Mouse (Mus musculus) liver, postnatal 0 days (tissue): ENCODE measurements at regions not wholly inside any gene's neighbourhood (a gene's known extent, or its start where the extent isn't known, plus 50 kb on each side); places are given as distances from the start of the nearest gene placed in this dataset.

Source experiments
- ATAC-seq: fragments of 200-750 bp; cut with Nextera tagmentation; 2 replicates; pipeline ENCODE4 v1.8.0; 2017; ENCODE audit warnings: mild to moderate bottlenecking, moderate library complexity
- DNase-seq: peaks from one replicate; pipeline ENCODE4 v3.0.0-alpha.2; 2016
- H3K27ac ChIP-seq: fragments of 300-500 bp; sonication (generic); 2 replicates; pipeline ENCODE4 v1.5.1; 2014; ENCODE audit warnings: antibody characterized with exemption, moderate library complexity, mild to moderate bottlenecking, low read depth
- H3K27me3 ChIP-seq: fragments of 300-500 bp; sonication (generic); 2 replicates; pipeline ENCODE4 v1.6.1; 2014; ENCODE audit warnings: low read length, control low read depth, mixed read lengths; ENCODE audit not compliant: insufficient read depth
- H3K36me3 ChIP-seq: fragments of 300-500 bp; sonication (generic); replicated peaks from 2 replicates; pipeline ENCODE4 v1.6.1; 2014; ENCODE audit warnings: mild to moderate bottlenecking, control low read depth, low read length, moderate library complexity, mixed read lengths; ENCODE audit not compliant: insufficient read depth
- H3K4me1 ChIP-seq: fragments of 300-500 bp; sonication (generic); 2 replicates; pipeline ENCODE4 v1.6.1; 2014; ENCODE audit warnings: antibody characterized with exemption, mild to moderate bottlenecking, control low read depth; ENCODE audit not compliant: insufficient read depth
- H3K4me2 ChIP-seq: fragments of 300-500 bp; sonication (generic); 2 replicates; pipeline ENCODE4 v1.6.1; 2014; ENCODE audit warnings: low read depth, mild to moderate bottlenecking, low read length, moderate library complexity, mixed read lengths
- H3K4me3 ChIP-seq: fragments of 300-500 bp; sonication (generic); 2 replicates; pipeline ENCODE4 v1.5.1; 2014; ENCODE audit warnings: low read depth, low read length
- H3K9ac ChIP-seq: fragments of 300-500 bp; sonication (generic); replicated peaks from 2 replicates; pipeline ENCODE4 v1.6.1; 2014; ENCODE audit warnings: mild to moderate bottlenecking, moderate library complexity
- H3K9me3 ChIP-seq: fragments of 300-500 bp; sonication (generic); 2 replicates; pipeline ENCODE4 v1.6.1; 2016; ENCODE audit warnings: mild to moderate bottlenecking, control low read depth, low read length, mixed read lengths
- CTCF ChIP-seq: sonication (generic); IDR thresholded peaks from 2 replicates; pipeline ENCODE4 v1.5.1; 2016; ENCODE audit warnings: antibody characterized with exemption, low read depth
- EP300 ChIP-seq: IDR thresholded peaks from 2 replicates; pipeline ENCODE4 v1.6.1; 2016; ENCODE audit warnings: antibody characterized with exemption, low read depth, mild to moderate bottlenecking
- WGBS: fragments of 180-500 bp; shearing (Covaris S2); extraction: QIAGEN DNeasy Blood & Tissue Kit; methylation state at CpG from one replicate; pipeline ENCODE4 v1.1.7; 2014; ENCODE audit not compliant: insufficient replicate concordance; 5-methylcytosine and 5-hydroxymethylcytosine counted together

DNA sequence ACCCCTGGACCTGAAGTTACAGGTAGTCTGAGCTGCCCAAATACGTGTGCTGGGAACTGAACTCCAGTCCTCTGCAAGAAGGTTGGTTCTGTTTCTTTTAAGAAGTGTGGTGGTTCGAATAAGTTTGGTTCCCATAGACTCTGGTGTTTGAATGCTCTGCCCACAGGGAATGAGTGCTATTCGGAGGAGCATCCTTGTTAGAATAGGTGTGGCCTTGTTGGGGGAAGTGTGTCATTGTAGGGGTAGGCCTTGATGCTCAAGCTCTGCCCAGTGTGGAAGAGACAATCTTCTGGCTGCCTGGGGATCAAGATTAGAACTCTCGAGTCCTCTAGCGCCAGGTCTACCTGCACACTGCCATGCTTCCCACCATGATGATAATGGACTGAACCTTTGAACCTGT is 83.6 kb upstream of the Spaca7 start:
- H3K9ac ChIP-seq, result no peak overlapping the region
- ATAC-seq, result no peak
- no peak overlapping the region for H3K4me3 ChIP-seq
- no peaks in the 10 kb centered on the region for H3K9me3 ChIP-seq
- WGBS, result 76% methylated on average over 5 of the region's 5 CpGs
- H3K27ac ChIP-seq, result no peak overlapping the region
- no peaks in the 10 kb centered on the region for H3K27me3 ChIP-seq
- no peaks in the 10 kb centered on the region for H3K36me3 ChIP-seq
- no peak overlapping the region for H3K4me2 ChIP-seq
- no peaks in the 10 kb centered on the region for H3K4me1 ChIP-seq
- no peak for TF ChIP-seq EP300
- TF ChIP-seq CTCF, result no peak
- no peak for DNase-seq

DNA sequence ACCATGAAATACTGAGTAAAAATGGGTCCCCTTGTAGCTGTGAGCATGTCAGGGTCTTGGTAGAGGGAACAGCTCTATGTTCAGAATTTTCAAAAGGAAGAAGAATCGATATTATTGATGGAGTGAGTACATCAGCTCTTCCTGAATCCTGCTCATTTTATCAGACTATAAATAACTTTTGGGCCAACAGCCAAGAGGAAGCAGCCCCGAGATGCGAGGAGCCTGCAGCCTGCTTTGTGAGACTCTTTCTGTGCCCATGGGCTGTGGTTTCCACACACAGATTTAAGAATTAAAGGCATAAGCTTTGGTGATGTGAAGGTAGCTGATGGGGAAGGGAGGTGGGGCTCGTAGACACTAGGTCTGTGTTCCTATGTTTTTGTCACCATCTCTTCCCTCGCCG is 81.4 kb upstream of the Spaca7 start:
- DNase-seq, result no peak
- H3K27me3 ChIP-seq, result no peaks in the 10 kb centered on the region
- no peak for ATAC-seq
- H3K4me1 ChIP-seq, result no peaks in the 10 kb centered on the region
- H3K9me3 ChIP-seq, result no peaks in the 10 kb centered on the region
- no peak for TF ChIP-seq CTCF
- no peak for TF ChIP-seq EP300
- no peaks in the 10 kb centered on the region for H3K36me3 ChIP-seq
- WGBS, result 53% methylated on average over 6 of the region's 6 CpGs
- H3K4me3 ChIP-seq, result no peak overlapping the region
- H3K27ac ChIP-seq, result no peak overlapping the region
- no peak overlapping the region for H3K4me2 ChIP-seq
- H3K9ac ChIP-seq, result no peak overlapping the region

DNA sequence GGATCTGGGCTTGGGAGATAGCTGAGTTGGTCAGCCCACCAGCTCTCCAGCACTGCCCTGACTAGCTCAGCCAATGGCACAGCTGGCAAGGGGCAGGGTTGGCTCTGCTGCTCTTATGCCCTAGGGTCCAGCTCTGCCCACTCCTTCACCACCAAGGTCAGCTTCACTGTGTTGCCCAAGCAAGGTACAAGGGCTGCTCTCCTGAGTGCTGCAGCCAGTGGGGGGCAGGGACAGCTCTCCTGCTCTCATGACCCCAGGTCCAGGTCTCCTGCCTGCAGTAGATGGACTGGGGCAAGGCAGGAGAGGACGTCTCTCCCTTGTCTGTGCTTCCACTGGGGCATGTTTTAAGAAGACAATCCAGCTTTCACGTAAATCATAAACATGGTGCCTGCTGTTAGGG is 80.4 kb upstream of the Spaca7 start:
- Histone ChIP-seq H3K27ac (no peak overlapping the region), H3K4me2 (no peak overlapping the region), H3K9ac (no peak overlapping the region), H3K27me3 (0 out of 2 replicates have a peak, but pooled peaks cover 6% of the 10 kb centered on the region), H3K36me3 (no peaks in the 10 kb centered on the region), H3K4me3 (no peak overlapping the region), H3K4me1 (no peaks in the 10 kb centered on the region), H3K9me3 (no peaks in the 10 kb centered on the region)
- no peak for TF ChIP-seq EP300
- TF ChIP-seq CTCF, result no peak
- DNase-seq (no peak), ATAC-seq (no peak)
- WGBS, result 56% methylated on average over 2 of the region's 2 CpGs

DNA sequence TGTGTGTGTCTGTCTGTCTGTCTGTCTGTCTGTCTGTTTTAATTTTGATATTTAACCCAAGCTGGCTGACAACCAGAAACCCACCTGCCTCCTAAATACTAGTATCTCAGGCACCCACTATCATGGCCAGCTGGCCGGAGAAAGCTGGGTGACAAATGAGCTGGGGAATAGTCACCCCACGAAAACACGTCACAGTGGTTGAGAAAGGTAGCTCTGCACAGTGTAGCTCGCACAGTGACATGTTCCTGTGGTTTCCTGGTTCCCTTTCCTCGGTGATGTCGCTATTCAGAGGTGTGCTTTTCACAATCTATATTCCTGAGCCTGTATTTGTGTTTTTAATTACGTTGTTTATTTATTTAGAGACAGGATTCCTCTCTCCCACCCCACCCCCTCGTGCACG is 78.3 kb upstream of the Spaca7 start:
- H3K36me3 ChIP-seq, result no peaks in the 10 kb centered on the region
- H3K4me1 ChIP-seq, result no peaks in the 10 kb centered on the region
- H3K27ac ChIP-seq, result no peak overlapping the region
- ATAC-seq, result no peak
- H3K9me3 ChIP-seq, result no peaks in the 10 kb centered on the region
- no peak overlapping the region for H3K4me2 ChIP-seq
- peaks cover 19% of the 10 kb centered on the region; the same call in 1 of the 2 replicates for H3K27me3 ChIP-seq
- no peak for DNase-seq
- H3K9ac ChIP-seq, result no peak overlapping the region
- H3K4me3 ChIP-seq, result no peak overlapping the region
- 40% methylated on average over 9 of the region's 9 CpGs for WGBS
- TF ChIP-seq CTCF (no peak), EP300 (no peak)

DNA sequence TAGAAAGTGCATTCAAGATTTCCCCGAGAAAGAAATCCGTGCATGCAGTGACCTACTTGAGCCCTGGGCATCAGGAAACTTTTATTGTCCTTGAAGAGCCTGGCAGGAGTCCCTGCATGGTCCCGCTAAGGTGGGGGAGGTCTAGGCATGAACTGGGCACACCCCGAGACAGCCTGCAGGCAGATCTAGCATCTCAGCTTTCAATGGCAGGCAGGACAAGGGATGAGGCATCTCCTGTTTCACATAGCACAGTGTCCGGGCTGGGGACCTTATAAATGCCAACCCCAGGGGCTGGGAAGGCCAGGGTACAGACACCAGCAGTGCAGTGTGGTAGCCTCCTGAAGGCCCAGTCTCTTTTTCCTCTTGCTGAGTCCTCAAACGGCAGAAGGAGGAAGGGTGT is 75.4 kb upstream of the Spaca7 start:
- Histone ChIP-seq H3K36me3 (no peaks in the 10 kb centered on the region), H3K4me3 (no peak overlapping the region), H3K9me3 (no peaks in the 10 kb centered on the region), H3K4me2 (no peak overlapping the region), H3K27me3 (peaks cover 40% of the 10 kb centered on the region), H3K4me1 (no peaks in the 10 kb centered on the region), H3K27ac (no peak overlapping the region), H3K9ac (no peak overlapping the region)
- DNase-seq, result no peak
- whole genome bisulfite sequencing, result 20% methylated on average over 6 of the region's 6 CpGs
- no peak for ATAC-seq
- no peak for TF ChIP-seq EP300
- TF ChIP-seq CTCF, result no peak

DNA sequence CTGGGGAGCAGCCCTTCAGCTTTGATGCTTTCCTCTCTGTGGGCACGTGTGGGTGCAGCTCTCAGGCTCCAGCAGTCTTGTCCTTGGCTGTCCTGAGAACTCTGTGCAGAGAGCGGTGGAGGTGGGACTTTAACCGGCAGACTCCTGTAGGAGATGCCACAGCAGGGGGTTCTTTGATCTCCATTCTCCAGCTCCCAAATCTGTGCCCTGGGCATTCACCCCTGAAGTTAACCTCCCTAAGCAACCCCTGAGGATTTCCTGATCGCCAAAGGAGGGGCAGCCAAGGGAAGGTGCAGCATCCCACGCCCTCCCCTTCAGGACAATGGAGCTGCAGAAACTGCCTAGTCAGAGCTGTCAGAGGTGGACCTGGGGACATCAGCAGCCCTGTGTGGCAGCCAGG is 73.2 kb upstream of the Spaca7 start:
- TF ChIP-seq CTCF (no peak), EP300 (no peak)
- H3K9me3 ChIP-seq, result no peaks in the 10 kb centered on the region
- H3K27me3 ChIP-seq, result peaks cover 62% of the 10 kb centered on the region
- 8% methylated on average over 5 of the region's 5 CpGs for WGBS
- H3K9ac ChIP-seq, result no peak overlapping the region
- no peak for DNase-seq
- H3K27ac ChIP-seq, result no peak overlapping the region
- no peaks in the 10 kb centered on the region for H3K4me1 ChIP-seq
- H3K4me2 ChIP-seq, result no peak overlapping the region
- no peak overlapping the region for H3K4me3 ChIP-seq
- ATAC-seq, result no peak
- no peaks in the 10 kb centered on the region for H3K36me3 ChIP-seq

DNA sequence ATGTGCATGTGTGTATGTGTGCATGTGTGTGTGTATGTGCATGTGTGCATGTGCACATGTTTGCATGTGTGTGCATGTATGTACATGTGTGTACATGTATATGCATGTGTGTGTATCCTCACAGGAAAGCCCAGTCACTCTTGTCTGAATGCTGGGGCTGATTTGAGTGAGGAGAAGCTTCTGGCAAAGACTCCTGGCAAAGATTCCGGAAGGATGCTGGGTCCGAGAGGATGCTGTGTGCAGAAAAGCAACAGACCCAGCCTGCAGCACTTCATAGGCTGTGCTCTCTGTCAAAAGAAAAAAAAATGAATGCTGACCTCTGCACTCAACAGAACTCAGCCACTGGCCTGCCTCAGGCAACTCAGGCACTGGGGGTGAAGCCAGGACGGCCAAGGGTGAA is 72.5 kb upstream of the Spaca7 start:
- no peak for ATAC-seq
- 59% methylated on average over 3 of the region's 3 CpGs for WGBS
- H3K27me3 ChIP-seq, result peaks cover 68% of the 10 kb centered on the region

More for the DNA sequence above, 72.5 kb upstream of the Spaca7 start:
- no peak overlapping the region for H3K4me3 ChIP-seq
- H3K36me3 ChIP-seq, result no peaks in the 10 kb centered on the region
- H3K9ac ChIP-seq, result no peak overlapping the region
- no peak for DNase-seq
- no peaks in the 10 kb centered on the region for H3K9me3 ChIP-seq
- H3K4me2 ChIP-seq, result no peak overlapping the region
- no peak overlapping the region for H3K27ac ChIP-seq
- TF ChIP-seq EP300 (no peak), CTCF (no peak)
- H3K4me1 ChIP-seq, result no peaks in the 10 kb centered on the region
